Mouse (Mus musculus): Measurements from ENCODE around the gene Erc2. TPM values are rescaled to one million over a fixed set of nuclear protein-coding genes. Genes with fewer than 3 reads are reported as not detected.
A peak's percentile ranks its signal among the peaks of the same experiment; 100 is the strongest.

Erc2 gene
- polyA plus RNA-seq, 1 experiment from 2014 or later = 1.3 TPM

DNA sequence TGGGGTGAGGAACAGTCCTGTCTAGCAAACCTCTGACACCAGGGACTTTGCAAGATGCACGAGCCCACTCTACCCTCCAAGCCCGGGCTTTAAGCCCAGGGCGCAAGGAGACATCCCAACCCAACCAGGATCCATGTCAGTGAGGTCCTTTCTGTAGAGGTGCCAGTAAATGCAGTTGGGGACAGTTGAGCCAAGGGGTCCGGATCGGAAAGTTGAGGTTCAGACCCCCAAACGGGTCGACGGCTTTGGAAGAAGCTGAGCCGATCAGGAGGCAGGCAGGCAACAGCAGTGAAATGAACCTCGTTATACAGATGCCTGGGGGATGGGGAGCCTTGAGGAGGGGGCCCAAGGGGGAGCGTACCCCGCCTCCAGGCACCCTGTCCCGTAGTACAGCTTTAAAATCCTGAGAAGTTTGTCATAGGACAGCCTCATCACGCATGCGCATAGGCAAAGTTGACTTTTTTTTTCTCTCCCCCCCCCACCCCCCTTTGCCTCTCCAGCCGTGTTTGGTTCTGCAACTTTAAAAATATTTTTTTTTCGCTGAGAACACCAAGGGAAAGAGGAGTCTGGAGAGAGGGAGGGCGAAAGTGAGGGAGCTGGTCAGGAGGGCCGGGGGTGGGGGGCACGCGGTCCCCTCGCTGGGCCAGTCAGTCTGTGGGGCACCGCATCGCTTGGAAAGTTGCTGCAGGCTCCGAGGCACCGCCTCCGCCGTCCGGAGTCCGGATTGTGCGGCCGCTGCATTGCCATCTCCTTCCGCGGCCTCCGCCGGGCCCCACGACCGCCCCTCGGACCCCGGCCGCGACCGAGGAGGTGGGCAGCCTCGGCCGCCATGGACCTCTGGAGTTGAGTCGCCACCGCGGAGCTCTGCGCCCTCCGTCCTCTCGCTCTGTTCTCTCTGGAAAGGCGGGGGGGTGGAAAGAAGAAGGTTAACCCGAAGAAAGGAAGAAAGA is 882.1 kb downstream of the Erc2 start, which contains the start of gene Wnt5a:
Gene Wnt5a (plus strand): TSS at position 650 of the 950 bp plus-strand sequence.
- H3K27me3 ChIP-seq = peaks cover 84% of the 10 kb centered on the region
- H3K9ac ChIP-seq = no peak within 1 kb of the TSS
- H3K4me3 ChIP-seq (replicated peaks) = peak within 1 kb of the TSS; percentile 44
- H3K36me3 ChIP-seq (replicated peaks) = no peaks in the 10 kb centered on the region
- no peaks in the 10 kb centered on the region for H3K9me3 ChIP-seq (replicated peaks)
- peak within 1 kb of the TSS; percentile 61 for H3K4me2 ChIP-seq
- H3K4me1 ChIP-seq (replicated peaks) = no peaks in the 10 kb centered on the region; the same call in 1 of the 2 replicates
- no peak within 1 kb of the TSS for H3K27ac ChIP-seq (replicated peaks)
- no peak for ATAC-seq (ENCODE audit: insufficient read depth)
- WGBS (ENCODE audit: insufficient replicate concordance) = 1% methylated on average over 53 of the region's 53 CpGs

DNA sequence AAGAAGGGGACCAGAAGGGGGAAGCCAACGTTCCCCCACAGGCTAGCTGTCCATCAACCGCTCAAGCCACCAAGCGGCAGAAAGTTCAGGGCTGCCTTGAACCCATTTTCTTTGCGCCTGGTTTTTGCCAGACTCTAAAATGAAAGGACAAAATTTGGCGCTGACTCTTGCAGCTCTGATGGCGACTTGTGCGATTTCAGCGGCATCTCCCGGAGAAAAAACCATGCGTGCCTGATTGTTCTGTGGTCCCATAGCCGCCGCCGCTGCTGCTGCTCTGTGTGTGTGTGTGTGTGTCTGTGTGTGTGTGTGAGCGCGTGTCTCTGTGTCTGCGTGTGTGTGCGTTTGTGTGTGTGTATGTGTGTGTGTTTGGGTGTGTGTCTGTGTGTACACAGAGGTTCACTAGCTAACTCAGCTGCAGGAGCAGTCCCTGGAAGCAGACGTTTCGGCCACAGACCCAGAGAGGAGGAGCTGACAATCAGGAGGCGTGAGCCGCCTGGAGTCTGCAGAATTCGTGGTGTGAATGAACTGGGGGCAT is 882.9 kb downstream of the Erc2 start:
- Histone ChIP-seq H3K4me2 (peak overlapping the region; percentile 61), H3K4me3 (replicated peaks) (peak overlapping the region; percentile 44), H3K27me3 (peaks cover 91% of the 10 kb centered on the region), H3K27ac (replicated peaks) (no peak overlapping the region), H3K9me3 (replicated peaks) (no peaks in the 10 kb centered on the region), H3K36me3 (replicated peaks) (no peaks in the 10 kb centered on the region), H3K9ac (no peak overlapping the region), H3K4me1 (replicated peaks) (no peaks in the 10 kb centered on the region; the same call in 1 of the 2 replicates)
- ATAC-seq (ENCODE audit: insufficient read depth) = no peak
- under 1% methylated on average over 22 of the region's 22 CpGs for WGBS (ENCODE audit: insufficient replicate concordance)

DNA sequence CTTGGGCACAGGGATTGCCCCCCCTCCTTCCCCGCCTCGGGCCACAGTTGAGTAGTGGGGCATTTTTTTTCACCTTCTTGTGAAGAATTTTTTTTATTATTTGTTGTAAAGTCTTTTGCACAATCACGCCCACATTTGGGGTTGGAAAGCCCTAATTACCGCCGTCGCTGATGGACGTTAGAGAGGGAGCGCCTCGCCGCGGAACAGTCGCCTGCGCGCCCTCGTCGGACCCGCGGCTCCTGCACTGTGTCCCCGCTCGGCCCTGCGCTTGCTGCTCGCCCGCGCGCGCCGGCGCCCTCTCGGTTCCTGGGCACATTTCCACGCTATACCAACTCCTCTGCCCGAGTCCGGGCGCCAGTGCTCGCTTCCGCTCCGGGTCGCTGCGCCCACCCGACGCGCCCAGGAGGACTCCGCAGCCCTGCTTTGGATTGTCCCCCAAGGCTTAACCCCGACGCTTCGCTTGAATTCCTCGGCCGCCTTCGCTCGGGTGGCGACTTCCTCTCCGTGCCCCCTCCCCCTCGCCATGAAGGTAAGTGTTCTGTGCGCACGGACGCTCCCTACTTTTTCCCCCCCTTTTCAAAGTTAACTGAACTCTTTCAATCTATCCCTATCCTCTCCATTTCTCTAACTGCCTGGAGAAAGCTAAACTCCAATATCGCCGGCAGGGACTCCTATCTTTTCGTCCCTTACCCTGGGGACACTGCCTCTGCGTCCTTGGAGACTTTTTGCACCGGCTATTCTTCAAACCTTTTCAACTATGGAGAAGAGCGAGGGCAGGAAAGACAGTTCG is 883.6 kb downstream of the Erc2 start:
- Histone ChIP-seq H3K4me2 (peak overlapping the region; percentile 61), H3K36me3 (replicated peaks) (no peaks in the 10 kb centered on the region), H3K27ac (replicated peaks) (no peak overlapping the region), H3K4me3 (replicated peaks) (peak overlapping the region; percentile 44), H3K27me3 (peaks cover 94% of the 10 kb centered on the region), H3K9ac (no peak overlapping the region), H3K4me1 (replicated peaks) (no peaks in the 10 kb centered on the region; the same call in 1 of the 2 replicates), H3K9me3 (replicated peaks) (no peaks in the 10 kb centered on the region)
- ATAC-seq (ENCODE audit: insufficient read depth) = no peak
- under 1% methylated on average over 62 of the region's 62 CpGs for WGBS (ENCODE audit: insufficient replicate concordance)

DNA sequence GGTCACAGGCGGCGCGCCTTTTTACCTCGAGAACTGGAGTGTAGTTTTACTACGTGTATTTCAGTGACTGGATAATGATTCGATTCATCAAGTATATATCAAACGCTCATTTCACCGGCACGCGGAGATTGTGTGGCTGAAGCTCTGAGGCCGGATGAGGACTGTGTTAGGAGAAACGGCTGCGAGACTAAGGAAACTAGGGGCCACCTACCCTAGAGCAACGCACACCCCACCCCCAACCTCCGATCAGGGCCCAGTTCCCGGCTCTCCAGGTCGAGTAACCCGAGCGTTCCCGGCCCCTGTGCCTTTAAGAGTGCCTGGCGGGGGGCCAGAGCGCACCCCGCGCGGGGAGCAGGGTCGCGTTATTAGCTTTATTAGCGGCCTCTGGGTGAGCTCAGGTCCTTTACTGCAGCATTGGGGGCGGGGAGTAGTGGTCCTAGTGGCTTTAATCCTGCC is 884.2 kb downstream of the Erc2 start:
- no peak overlapping the region for H3K9ac ChIP-seq
- 1% methylated on average over 29 of the region's 29 CpGs for WGBS (ENCODE audit: insufficient replicate concordance)
- H3K4me1 ChIP-seq (replicated peaks) = no peaks in the 10 kb centered on the region; the same call in 1 of the 2 replicates
- no peak overlapping the region for H3K27ac ChIP-seq (replicated peaks)
- peak overlapping the region; percentile 61 for H3K4me2 ChIP-seq
- no peaks in the 10 kb centered on the region for H3K9me3 ChIP-seq (replicated peaks)
- H3K36me3 ChIP-seq (replicated peaks) = no peaks in the 10 kb centered on the region
- peak overlapping the region; percentile 44 for H3K4me3 ChIP-seq (replicated peaks)
- ATAC-seq (ENCODE audit: insufficient read depth) = no peak
- peaks cover 99% of the 10 kb centered on the region for H3K27me3 ChIP-seq

- Histone ChIP-seq H3K4me3 (replicated peaks) (peak overlapping the region; percentile 44; the same call in 1 of the 2 replicates), H3K4me1 (replicated peaks) (no peaks in the 10 kb centered on the region; the same call in 1 of the 2 replicates), H3K9ac (no peak overlapping the region), H3K27ac (replicated peaks) (no peak overlapping the region), H3K36me3 (replicated peaks) (no peaks in the 10 kb centered on the region), H3K4me2 (peak overlapping the region; percentile 61), H3K27me3 (peaks cover 99% of the 10 kb centered on the region), H3K9me3 (replicated peaks) (no peaks in the 10 kb centered on the region)
- no peak for ATAC-seq (ENCODE audit: insufficient read depth)
- WGBS (ENCODE audit: insufficient replicate concordance) = 2% methylated on average over 15 of the region's 15 CpGs
Measured at GRCm38 (mm10) chr14:28507011-28507410, 884.8 kb downstream of the Erc2 start.

DNA sequence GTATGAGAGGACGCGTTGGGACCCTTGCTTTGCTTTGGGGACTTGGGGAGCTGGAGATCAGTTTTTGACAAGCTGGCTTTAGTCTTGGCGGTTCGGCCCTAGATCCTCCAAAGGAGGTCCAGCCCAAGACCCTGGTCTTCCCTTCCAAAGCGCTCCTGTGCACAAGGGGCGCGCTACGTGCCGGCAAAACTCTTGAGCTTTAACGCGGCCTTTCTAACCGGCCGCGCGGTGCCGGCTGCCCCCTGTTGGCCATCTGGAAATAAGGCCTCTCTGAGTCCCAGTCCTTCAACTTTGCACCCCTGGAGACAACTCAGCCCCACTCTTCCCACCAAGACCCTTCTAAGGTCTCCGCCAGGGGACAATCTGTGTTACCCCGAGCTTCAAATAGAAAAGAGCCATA is 885.2 kb downstream of the Erc2 start:
- no peaks in the 10 kb centered on the region; the same call in 1 of the 2 replicates for H3K4me1 ChIP-seq (replicated peaks)
- H3K9me3 ChIP-seq (replicated peaks) = no peaks in the 10 kb centered on the region
- H3K27me3 ChIP-seq = peaks cover 100% of the 10 kb centered on the region
- ATAC-seq (ENCODE audit: insufficient read depth) = no peak
- no peaks in the 10 kb centered on the region for H3K36me3 ChIP-seq (replicated peaks)
- under 1% methylated on average over 18 of the region's 18 CpGs for WGBS (ENCODE audit: insufficient replicate concordance)
- H3K4me3 ChIP-seq (replicated peaks) = no peak overlapping the region
- no peak overlapping the region for H3K9ac ChIP-seq
- H3K4me2 ChIP-seq = peak overlapping the region; percentile 61
- no peak overlapping the region for H3K27ac ChIP-seq (replicated peaks)

DNA sequence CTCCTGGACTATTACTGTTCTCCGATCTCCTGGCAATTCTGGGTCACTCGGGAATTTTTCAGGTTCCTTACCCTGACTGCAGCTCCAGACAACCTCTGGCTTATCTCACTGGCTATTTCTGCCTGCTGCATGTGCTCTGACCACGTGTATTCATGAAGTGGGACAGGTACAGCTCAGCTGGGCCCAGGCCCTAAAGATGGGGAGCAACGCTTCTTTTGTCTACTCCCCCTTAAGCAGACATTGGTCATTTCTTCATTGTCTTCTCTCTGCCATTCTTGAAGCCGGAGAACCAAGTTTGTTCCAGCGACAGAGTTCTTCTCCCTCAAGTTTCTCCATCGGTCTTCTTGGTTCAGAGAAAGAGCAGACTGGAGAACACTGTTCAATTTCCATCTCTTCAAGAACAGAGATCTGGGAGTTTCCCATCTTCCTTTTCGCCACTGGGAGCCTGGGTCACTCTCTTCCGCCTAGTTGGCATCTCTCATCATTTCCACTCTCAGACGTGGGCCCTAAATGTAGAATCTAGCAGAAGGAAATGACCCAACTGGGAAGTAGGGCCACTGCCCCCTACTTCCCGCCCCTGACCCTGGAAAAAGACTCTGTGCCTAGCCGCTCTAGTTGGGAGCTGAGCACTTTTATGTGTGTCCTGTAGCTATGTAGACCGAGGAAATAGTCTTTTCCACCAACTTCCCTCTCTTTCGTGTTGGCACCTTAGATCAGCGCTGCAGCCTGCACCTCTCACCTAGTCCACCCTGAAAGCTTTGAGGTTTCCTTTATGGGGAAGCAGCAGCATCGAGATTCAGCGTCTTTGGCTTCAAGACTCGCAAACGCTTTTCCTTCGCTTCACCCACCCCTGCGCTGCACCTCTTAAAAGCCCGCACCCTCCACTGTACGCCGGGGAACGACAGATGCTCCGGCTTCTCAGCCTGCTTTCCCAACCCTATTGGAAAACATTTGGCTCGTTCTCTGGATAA is 886.3 kb downstream of the Erc2 start:
- H3K27me3 ChIP-seq = peaks cover 99% of the 10 kb centered on the region
- WGBS (ENCODE audit: insufficient replicate concordance) = 11% methylated on average over 27 of the region's 27 CpGs
- H3K36me3 ChIP-seq (replicated peaks) = no peaks in the 10 kb centered on the region
- H3K4me1 ChIP-seq (replicated peaks) = no peaks in the 10 kb centered on the region; the same call in 1 of the 2 replicates
- no peak overlapping the region for H3K27ac ChIP-seq (replicated peaks)
- ATAC-seq (ENCODE audit: insufficient read depth) = no peak
- no peak overlapping the region for H3K4me3 ChIP-seq (replicated peaks)
- no peaks in the 10 kb centered on the region for H3K9me3 ChIP-seq (replicated peaks)
- H3K4me2 ChIP-seq = no peak overlapping the region
- H3K9ac ChIP-seq = no peak overlapping the region

- Histone ChIP-seq H3K4me2 (no peak overlapping the region), H3K27ac (replicated peaks) (no peak overlapping the region), H3K4me1 (replicated peaks) (no peaks in the 10 kb centered on the region; the same call in 1 of the 2 replicates), H3K9ac (no peak overlapping the region), H3K4me3 (replicated peaks) (no peak overlapping the region), H3K27me3 (peaks cover 87% of the 10 kb centered on the region), H3K9me3 (replicated peaks) (no peaks in the 10 kb centered on the region), H3K36me3 (replicated peaks) (no peaks in the 10 kb centered on the region)
- WGBS (ENCODE audit: insufficient replicate concordance) = 2% methylated on average over 47 of the region's 47 CpGs
- ATAC-seq (ENCODE audit: insufficient read depth) = no peak
Measured at GRCm38 (mm10) chr14:28509441-28510340, 887.5 kb downstream of the Erc2 start.

- no peaks in the 10 kb centered on the region for H3K36me3 ChIP-seq (replicated peaks)
- peaks cover 79% of the 10 kb centered on the region for H3K27me3 ChIP-seq
- no peak for ATAC-seq (ENCODE audit: insufficient read depth)
- no peak overlapping the region for H3K4me2 ChIP-seq
- no peak overlapping the region for H3K9ac ChIP-seq
- H3K4me1 ChIP-seq (replicated peaks) = no peaks in the 10 kb centered on the region; the same call in 1 of the 2 replicates
- no peak overlapping the region for H3K4me3 ChIP-seq (replicated peaks)
- no peak overlapping the region for H3K27ac ChIP-seq (replicated peaks)
- WGBS (ENCODE audit: insufficient replicate concordance) = 3% methylated on average over 29 of the region's 29 CpGs
- no peaks in the 10 kb centered on the region for H3K9me3 ChIP-seq (replicated peaks)
Measured at GRCm38 (mm10) chr14:28510341-28511028, 888.3 kb downstream of the Erc2 start.

Measured in liver, embryonic 15.5 days (tissue).